Mouse (Mus musculus): Measurements from ENCODE around the gene Tmem30c. TPM values are rescaled to one million over a fixed set of nuclear protein-coding genes. Genes with fewer than 3 reads are reported as not detected.

Gene Tmem30c
- polyA plus RNA-seq, 1 experiment from 2014 or later: 0.21 TPM

DNA sequence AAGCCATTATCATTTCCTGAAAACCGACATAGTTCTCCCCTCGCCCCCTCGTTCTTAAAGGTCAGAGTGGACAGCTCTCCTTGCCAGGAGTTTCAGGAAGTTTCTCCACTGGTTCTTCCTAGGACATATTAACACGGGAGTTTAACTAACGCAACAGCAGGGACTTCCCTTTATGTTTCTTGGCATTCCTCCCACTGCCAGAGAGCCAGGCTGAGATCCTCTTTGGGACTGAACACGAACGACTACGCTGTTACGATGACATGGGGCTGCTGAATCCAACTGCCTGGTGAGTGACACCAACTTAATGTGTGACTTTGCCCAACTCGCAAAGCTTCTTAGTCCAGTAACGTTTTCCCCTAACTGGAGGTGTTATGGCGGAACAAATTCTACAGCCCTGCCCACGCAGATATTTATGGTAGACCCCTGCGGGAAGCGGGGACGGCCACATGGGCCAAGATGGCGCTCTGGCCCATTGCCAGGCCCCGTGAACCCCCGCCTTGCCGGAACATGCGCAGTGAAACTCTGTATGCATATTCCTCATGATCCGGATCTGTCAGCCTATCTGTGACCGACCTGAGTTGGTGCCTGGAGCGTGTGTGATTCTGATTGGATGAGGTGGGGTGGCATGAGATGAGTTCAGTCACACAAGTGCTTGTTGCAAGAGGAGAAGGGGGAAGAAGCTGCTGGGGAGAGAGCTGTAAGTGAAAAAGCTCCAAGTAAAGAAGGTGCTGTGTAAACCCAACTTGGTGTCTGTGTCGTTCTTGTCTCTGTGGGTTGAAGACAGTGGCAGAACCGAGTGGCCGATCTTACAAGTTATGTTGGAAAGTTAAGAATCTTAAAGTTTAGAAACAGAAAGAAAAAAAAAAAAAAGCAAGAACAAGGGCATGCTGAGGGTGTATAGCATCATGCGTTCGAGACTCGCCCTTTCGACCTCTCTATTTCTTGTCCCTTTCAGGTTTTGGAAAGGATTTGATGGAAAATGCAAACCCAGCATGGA lies 12.1 kb downstream of the Tmem30c start:
- Histone ChIP-seq H3K4me1 (replicated peaks) (no peaks in the 10 kb centered on the region), H3K36me3 (no peaks in the 10 kb centered on the region), H3K27ac (no peak overlapping the region), H3K4me3 (no peak overlapping the region), H3K27me3 (ENCODE audit: insufficient read depth, poor library complexity, severe bottlenecking) (no peaks in the 10 kb centered on the region), H3K9me3 (0 out of 2 replicates have a peak, but pooled peaks cover 4% of the 10 kb centered on the region)
- 92% methylated on average over 31 of the region's 31 CpGs for WGBS
- DNase-seq (ENCODE audit: low spot score): no peak

GRCm38 (mm10) chr16:57278976-57279626 lies 13.6 kb downstream of the Tmem30c start:
- H3K4me1 ChIP-seq (replicated peaks): no peaks in the 10 kb centered on the region
- no peaks in the 10 kb centered on the region for H3K27me3 ChIP-seq (ENCODE audit: insufficient read depth, poor library complexity, severe bottlenecking)
- H3K36me3 ChIP-seq: no peaks in the 10 kb centered on the region
- DNase-seq (ENCODE audit: low spot score): no peak
- no peak overlapping the region for H3K27ac ChIP-seq
- H3K9me3 ChIP-seq: 0 out of 2 replicates have a peak, but pooled peaks cover 3% of the 10 kb centered on the region
- H3K4me3 ChIP-seq: no peak overlapping the region
- 90% methylated on average over 12 of the region's 12 CpGs for WGBS

DNA sequence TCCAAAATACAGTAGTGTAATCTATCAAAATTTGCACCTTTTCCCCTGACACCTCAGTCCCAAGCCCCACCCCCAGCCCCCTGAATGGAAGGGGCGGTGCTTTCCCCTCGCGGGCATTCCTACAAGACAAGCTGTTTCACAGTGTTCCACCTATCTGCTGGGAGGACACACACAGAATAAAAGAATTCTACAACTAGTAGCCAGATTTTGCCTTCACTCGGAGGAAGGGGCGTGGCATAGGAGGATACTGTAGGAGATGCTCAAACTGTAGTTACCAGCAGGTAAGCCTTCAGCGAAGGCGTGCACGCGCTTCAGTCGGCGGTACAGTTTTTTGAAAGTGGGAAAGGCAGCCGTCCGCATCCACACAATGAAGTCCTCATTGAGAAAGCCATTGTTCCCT lies 22.9 kb downstream of the Tmem30c start:
- 91% methylated on average over 13 of the region's 13 CpGs for WGBS
- no peaks in the 10 kb centered on the region for H3K27me3 ChIP-seq (ENCODE audit: insufficient read depth, poor library complexity, severe bottlenecking)
- H3K4me1 ChIP-seq (replicated peaks): no peaks in the 10 kb centered on the region
- DNase-seq (ENCODE audit: low spot score): no peak
- no peak overlapping the region for H3K4me3 ChIP-seq
- H3K36me3 ChIP-seq: no peaks in the 10 kb centered on the region
- H3K9me3 ChIP-seq: no peaks in the 10 kb centered on the region
- H3K27ac ChIP-seq: no peak overlapping the region

- no peak for DNase-seq (ENCODE audit: low spot score)
- H3K36me3 ChIP-seq: no peaks in the 10 kb centered on the region
- WGBS: 87% methylated on average over 14 of the region's 14 CpGs
- H3K4me1 ChIP-seq (replicated peaks): no peaks in the 10 kb centered on the region
- H3K27ac ChIP-seq: no peak overlapping the region
- no peaks in the 10 kb centered on the region for H3K27me3 ChIP-seq (ENCODE audit: insufficient read depth, poor library complexity, severe bottlenecking)
- H3K9me3 ChIP-seq: no peaks in the 10 kb centered on the region
- H3K4me3 ChIP-seq: no peak overlapping the region
Observed at GRCm38 (mm10) chr16:57268058-57268841, 24.4 kb downstream of the Tmem30c start.

DNA sequence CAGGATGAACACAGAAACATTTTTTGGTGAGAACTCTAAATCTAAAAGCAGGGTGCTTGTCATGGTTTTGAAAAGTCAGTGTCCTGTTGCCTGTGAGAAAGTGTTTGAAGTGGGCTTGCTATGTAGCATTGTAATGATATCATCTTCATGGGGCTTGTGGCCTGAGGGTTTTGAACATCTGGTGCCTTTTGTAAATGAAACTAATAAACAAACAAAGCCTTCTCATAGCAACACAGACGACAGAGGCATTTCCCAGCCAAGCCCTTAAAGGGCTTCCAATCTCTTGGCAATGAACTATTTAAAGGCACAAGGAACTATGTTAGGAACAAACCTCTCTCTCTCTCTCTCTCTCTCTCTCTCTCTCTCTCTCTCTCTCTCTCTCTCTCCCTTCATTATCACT lies 25.6 kb downstream of the Tmem30c start:
- H3K4me3 ChIP-seq: no peak overlapping the region
- no peak for DNase-seq (ENCODE audit: low spot score)
- H3K4me1 ChIP-seq (replicated peaks): no peaks in the 10 kb centered on the region
- H3K27me3 ChIP-seq (ENCODE audit: insufficient read depth, poor library complexity, severe bottlenecking): no peaks in the 10 kb centered on the region
- WGBS: 18% methylated on average over 1 of the region's 1 CpGs
- no peaks in the 10 kb centered on the region for H3K36me3 ChIP-seq
- H3K9me3 ChIP-seq: no peaks in the 10 kb centered on the region
- H3K27ac ChIP-seq: no peak overlapping the region

GRCm38 (mm10) chr16:57260152-57260551 lies 32.5 kb downstream of the Tmem30c start:
- Histone ChIP-seq H3K36me3 (no peaks in the 10 kb centered on the region), H3K27ac (no peak overlapping the region), H3K4me3 (no peak overlapping the region), H3K4me1 (replicated peaks) (no peaks in the 10 kb centered on the region), H3K27me3 (ENCODE audit: insufficient read depth, poor library complexity, severe bottlenecking) (no peaks in the 10 kb centered on the region), H3K9me3 (0 out of 2 replicates have a peak, but pooled peaks cover 2% of the 10 kb centered on the region)
- WGBS: 87% methylated on average over 10 of the region's 10 CpGs
- DNase-seq (ENCODE audit: low spot score): no peak

DNA sequence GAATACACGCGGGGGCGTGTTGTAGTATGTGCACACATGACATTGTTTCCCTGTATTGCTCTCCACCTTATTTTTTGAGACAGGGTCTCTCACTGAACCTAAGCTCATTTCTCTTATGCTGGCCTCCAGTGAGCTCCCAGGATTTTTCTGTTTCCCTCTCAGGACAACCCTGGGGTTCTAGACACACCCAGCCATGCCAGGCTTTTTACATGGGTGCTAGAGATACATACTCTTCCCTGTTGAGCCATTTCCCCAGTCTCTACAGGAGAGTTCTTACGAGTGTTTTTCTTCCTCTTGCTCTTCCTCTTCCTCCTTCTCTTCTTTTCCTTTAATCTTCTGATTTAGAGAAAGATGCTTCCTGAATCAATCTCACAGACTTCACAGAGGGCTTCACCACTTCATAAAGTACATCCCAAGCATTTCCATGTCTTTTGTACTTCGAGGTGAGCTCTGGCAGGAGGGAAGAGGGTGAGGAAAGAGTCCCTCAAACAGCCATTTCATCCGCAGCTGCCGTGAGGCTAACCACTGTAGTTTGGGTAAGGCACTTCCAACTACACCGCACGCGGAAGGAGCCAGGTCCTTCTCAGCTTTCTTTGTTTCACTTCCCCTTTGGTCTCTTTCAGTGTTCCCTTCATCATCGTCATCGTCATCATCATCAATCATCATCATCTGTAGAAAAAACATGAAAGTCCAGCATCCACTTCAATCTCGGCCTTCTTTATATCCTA lies 33.1 kb downstream of the Tmem30c start:
- no peak overlapping the region for H3K27ac ChIP-seq
- 86% methylated on average over 13 of the region's 13 CpGs for WGBS

DNA sequence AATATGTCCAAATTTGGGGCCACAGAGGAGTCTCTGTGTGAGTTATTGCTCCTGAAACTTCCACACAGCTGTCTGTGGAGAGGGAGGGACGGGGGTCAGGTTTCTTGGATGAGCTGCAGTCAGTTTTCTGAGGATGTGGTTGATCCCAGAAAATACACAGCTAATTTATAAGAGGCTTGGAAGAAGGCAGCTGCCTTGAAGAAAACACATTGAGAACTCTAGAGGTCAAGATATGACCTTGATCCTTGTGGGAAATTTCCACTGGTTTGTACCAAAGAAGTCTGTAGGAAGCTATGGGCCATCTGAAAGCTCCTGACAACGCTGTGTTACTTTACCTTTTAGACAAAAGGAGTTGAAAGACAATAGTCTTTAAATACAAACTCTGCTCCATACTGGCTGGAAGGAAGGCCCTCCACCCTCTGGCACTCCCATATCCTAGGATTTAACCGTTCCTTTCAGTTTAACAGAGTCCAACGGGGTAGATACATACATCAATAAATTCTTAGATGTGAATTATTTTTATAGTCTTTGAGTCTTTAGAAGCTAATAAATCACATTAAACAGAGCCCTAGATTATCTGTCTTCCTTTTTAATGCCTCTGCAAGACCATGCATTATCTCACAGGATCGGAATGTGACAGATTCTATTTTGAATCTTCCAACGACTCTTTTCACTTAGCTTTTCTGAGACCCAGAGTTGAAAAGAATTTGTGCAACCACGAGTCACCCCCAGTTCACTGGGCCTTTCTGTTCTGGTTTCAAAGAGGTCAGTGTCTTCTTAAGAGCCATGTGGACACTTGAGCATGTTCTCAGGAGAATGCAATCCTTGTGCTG lies 40.9 kb downstream of the Tmem30c start:
- peaks cover 2% of the 10 kb centered on the region; the same call in 1 of the 2 replicates for H3K4me1 ChIP-seq (replicated peaks)
- H3K4me3 ChIP-seq: no peak overlapping the region
- H3K36me3 ChIP-seq: no peaks in the 10 kb centered on the region
- no peaks in the 10 kb centered on the region for H3K27me3 ChIP-seq (ENCODE audit: insufficient read depth, poor library complexity, severe bottlenecking)
- WGBS: 60% methylated on average over 7 of the region's 7 CpGs
- DNase-seq (ENCODE audit: low spot score): no peak
- H3K9me3 ChIP-seq: 0 out of 2 replicates have a peak, but pooled peaks cover 2% of the 10 kb centered on the region
- no peak overlapping the region for H3K27ac ChIP-seq

More for the DNA sequence above, 33.1 kb downstream of the Tmem30c start:
- Histone ChIP-seq H3K4me1 (replicated peaks) (no peaks in the 10 kb centered on the region), H3K9me3 (0 out of 2 replicates have a peak, but pooled peaks cover 2% of the 10 kb centered on the region), H3K36me3 (no peaks in the 10 kb centered on the region), H3K27me3 (ENCODE audit: insufficient read depth, poor library complexity, severe bottlenecking) (no peaks in the 10 kb centered on the region), H3K4me3 (no peak overlapping the region)
- DNase-seq (ENCODE audit: low spot score): no peak

- Histone ChIP-seq H3K27ac (no peak overlapping the region), H3K4me1 (replicated peaks) (peaks cover 2% of the 10 kb centered on the region; the same call in 1 of the 2 replicates), H3K27me3 (ENCODE audit: insufficient read depth, poor library complexity, severe bottlenecking) (no peaks in the 10 kb centered on the region), H3K9me3 (no peaks in the 10 kb centered on the region), H3K4me3 (no peak overlapping the region), H3K36me3 (no peaks in the 10 kb centered on the region)
- 86% methylated on average over 4 of the region's 4 CpGs for WGBS
- DNase-seq (ENCODE audit: low spot score): no peak
Observed at GRCm38 (mm10) chr16:57250991-57251390, 41.7 kb downstream of the Tmem30c start.

DNA sequence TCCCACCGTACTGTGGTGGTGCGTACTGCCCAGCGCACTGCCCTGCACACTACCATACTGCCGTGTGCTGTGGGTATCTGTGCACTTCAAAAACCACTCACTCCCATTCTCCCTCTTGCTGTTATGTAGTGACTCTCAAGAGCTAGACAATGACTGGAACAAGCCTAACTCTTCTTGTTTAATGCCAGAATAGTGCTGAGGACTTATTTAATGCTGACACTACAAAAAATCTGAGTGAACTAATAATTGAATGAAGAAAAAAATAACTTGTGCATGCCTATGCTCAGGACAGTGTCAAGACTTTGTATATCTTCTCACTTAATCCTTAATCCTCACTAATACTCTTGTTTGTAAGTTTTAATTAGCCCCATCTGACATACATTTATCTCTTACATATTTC lies 45.2 kb downstream of the Tmem30c start:
- DNase-seq (ENCODE audit: low spot score): no peak

GRCm38 (mm10) chr16:57246596-57246995 lies 46.1 kb downstream of the Tmem30c start:
- WGBS: 87% methylated on average over 3 of the region's 3 CpGs
- Histone ChIP-seq H3K4me1 (replicated peaks) (no peaks in the 10 kb centered on the region), H3K36me3 (no peaks in the 10 kb centered on the region), H3K27me3 (ENCODE audit: insufficient read depth, poor library complexity, severe bottlenecking) (no peaks in the 10 kb centered on the region), H3K27ac (no peak overlapping the region), H3K9me3 (no peaks in the 10 kb centered on the region), H3K4me3 (no peak overlapping the region)
- DNase-seq (ENCODE audit: low spot score): no peak

More for the DNA sequence above, 45.2 kb downstream of the Tmem30c start:
- Histone ChIP-seq H3K27me3 (ENCODE audit: insufficient read depth, poor library complexity, severe bottlenecking) (no peaks in the 10 kb centered on the region), H3K27ac (no peak overlapping the region), H3K4me1 (replicated peaks) (peaks cover 2% of the 10 kb centered on the region; the same call in 1 of the 2 replicates), H3K36me3 (no peaks in the 10 kb centered on the region), H3K9me3 (no peaks in the 10 kb centered on the region), H3K4me3 (no peak overlapping the region)
- 94% methylated on average over 4 of the region's 4 CpGs for WGBS
